Mouse (Mus musculus) myocyte (in vitro differentiated cells): ENCODE data around the gene Lcmt1.

ENCODE experiments used
- MAX ChIP-seq: IDR thresholded peaks from one replicate; pipeline ENCODE4 v1.6.1; 2011; ENCODE audit warnings: low read depth, mild to moderate bottlenecking, control low read depth
- MYOD1 ChIP-seq, 3 experiments: IDR thresholded peaks; one replicate each; pipeline ENCODE4 v1.6.1; 2011; ENCODE audit warnings: control low read depth in 2 of 3, low read depth in 2 of 3, mild to moderate bottlenecking in 2 of 3, moderate library complexity in 1 of 3; ENCODE audit not compliant: insufficient read length in 2 of 3, control insufficient read depth in 1 of 3
- TCF12 ChIP-seq: IDR thresholded peaks from one replicate; pipeline ENCODE4 v1.6.1; 2011; ENCODE audit warnings: mild to moderate bottlenecking, control low read depth; ENCODE audit not compliant: poor library complexity, insufficient read depth, severe bottlenecking

DNA sequence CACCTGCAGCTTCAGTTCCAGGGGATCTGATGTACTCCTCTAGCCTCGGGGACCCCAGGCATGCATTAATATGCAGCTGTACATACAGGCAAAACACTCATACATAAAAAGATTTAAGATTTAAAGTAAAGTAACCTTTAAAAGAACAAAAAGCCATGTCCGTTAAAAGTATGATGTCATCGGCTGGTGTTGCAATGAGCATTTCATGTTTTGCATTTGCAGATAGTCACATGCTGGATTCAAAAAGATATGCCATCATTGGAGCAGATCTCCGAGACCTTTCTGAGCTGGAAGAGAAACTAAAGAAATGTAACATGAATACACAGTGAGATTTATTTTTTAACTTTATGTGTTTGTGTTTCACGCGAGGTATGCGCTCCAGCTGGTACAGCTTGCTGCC, 40.9 kb downstream of the Lcmt1 start:
- TF ChIP-seq TCF12 (no peak), MYOD1 (IDR thresholded peaks at IDR 0.05; ENCODE audit: control insufficient read depth in 1 of 3, insufficient read length in 2 of 3, low read depth in 2 of 3) (no peak), MAX (no peak)
